Mouse (Mus musculus) heart, embryonic 16.5 days (tissue): Measurements from ENCODE around the gene Olfr922. TPM values are rescaled to one million over a fixed set of nuclear protein-coding genes. Genes with fewer than 3 reads are reported as not detected.

Experiments used
- ATAC-seq: fragments of 200-750 bp; cut with Nextera tagmentation; replicated peaks from 2 replicates; pipeline ENCODE4 v1.8.0; 2017; ENCODE audit warnings: moderate number of reproducible peaks; ENCODE audit not compliant: insufficient read depth, low FRiP score; ENCODE audit errors: extremely low read depth
- H3K27ac ChIP-seq: fragments of 300-500 bp; sonication (generic); 2 replicates; pipeline ENCODE4 v1.5.1; 2014; ENCODE audit warnings: mild to moderate bottlenecking, low read length, control low read depth, moderate library complexity
- H3K27me3 ChIP-seq: fragments of 300-500 bp; sonication (generic); 2 replicates; pipeline ENCODE4 v1.6.1; 2014; ENCODE audit warnings: low read length, mixed read lengths; ENCODE audit not compliant: control insufficient read depth, insufficient read depth
- H3K36me3 ChIP-seq: fragments of 300-500 bp; sonication (generic); 2 replicates; pipeline ENCODE4 v1.6.1; 2014; ENCODE audit not compliant: control insufficient read depth, insufficient read depth
- H3K4me1 ChIP-seq: fragments of 300-500 bp; sonication (generic); 2 replicates; pipeline ENCODE4 v1.6.1; 2014; ENCODE audit warnings: low read length, mixed read lengths; ENCODE audit not compliant: control insufficient read depth, insufficient read depth
- H3K4me2 ChIP-seq: fragments of 300-500 bp; sonication (generic); 2 replicates; pipeline ENCODE4 v1.6.1; 2014; ENCODE audit warnings: low read depth, mild to moderate bottlenecking, control low read depth, low read length
- H3K4me3 ChIP-seq: fragments of 300-500 bp; sonication (generic); 2 replicates; pipeline ENCODE4 v1.5.1; 2014; ENCODE audit warnings: mild to moderate bottlenecking, control low read depth, low read length
- H3K9ac ChIP-seq: fragments of 300-500 bp; sonication (generic); 2 replicates; pipeline ENCODE4 v1.6.1; 2014; ENCODE audit warnings: low read length, control low read depth
- H3K9me3 ChIP-seq: fragments of 300-500 bp; sonication (generic); replicated peaks from 2 replicates; pipeline ENCODE4 v1.6.1; 2016; ENCODE audit warnings: low read length; ENCODE audit not compliant: control insufficient read depth
- WGBS: fragments of 180-500 bp; shearing (Covaris S2); extraction: QIAGEN DNeasy Blood & Tissue Kit; methylation state at CpG from one replicate; pipeline ENCODE4 v1.1.7; 2014; 5-methylcytosine and 5-hydroxymethylcytosine counted together
- polyA plus RNA-seq: library from polyadenylated mRNA; unstranded; fragments of >200 nt; fragmentation: Nextera tagmentation; extraction: Ambion mirVana; gene quantifications from 2 replicates; pipeline ENCODE4 v1.2.1, GENCODE M21; 2015

Gene Olfr922
- polyA plus RNA-seq = not detected in 2 replicates

DNA sequence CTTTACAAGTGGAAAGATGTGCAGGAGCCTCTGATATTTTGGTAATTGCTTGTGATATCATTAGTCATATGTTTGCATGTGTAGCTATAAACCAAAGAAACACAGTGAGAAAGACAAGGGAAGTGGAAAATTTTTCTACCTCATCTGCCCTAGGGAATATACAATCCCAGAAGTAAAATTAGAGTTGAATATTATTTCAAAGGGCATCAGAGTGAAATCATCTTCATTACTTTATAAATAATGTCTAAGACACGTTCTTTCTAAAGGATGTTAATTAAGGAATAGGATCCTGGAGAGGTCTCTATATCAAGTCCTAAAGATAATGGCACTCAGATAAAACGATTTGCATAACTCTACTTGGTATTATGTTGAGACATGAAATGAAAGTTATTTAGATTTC, at the start of gene Olfr922:
Gene Olfr922, plus strand, starts transcription at position 301 of the 400 bp plus-strand sequence.
- H3K9ac ChIP-seq = no peak within 1 kb of the TSS
- ATAC-seq = no peak
- H3K9me3 ChIP-seq = no peaks in the 10 kb centered on the region; the same call in 1 of the 2 replicates
- WGBS = 50% methylated on average over 2 of the region's 2 CpGs
- no peak within 1 kb of the TSS for H3K27ac ChIP-seq
- H3K4me1 ChIP-seq = no peaks in the 10 kb centered on the region
- no peaks in the 10 kb centered on the region for H3K36me3 ChIP-seq
- no peak within 1 kb of the TSS for H3K4me3 ChIP-seq
- no peaks in the 10 kb centered on the region for H3K27me3 ChIP-seq
- no peak within 1 kb of the TSS for H3K4me2 ChIP-seq

DNA sequence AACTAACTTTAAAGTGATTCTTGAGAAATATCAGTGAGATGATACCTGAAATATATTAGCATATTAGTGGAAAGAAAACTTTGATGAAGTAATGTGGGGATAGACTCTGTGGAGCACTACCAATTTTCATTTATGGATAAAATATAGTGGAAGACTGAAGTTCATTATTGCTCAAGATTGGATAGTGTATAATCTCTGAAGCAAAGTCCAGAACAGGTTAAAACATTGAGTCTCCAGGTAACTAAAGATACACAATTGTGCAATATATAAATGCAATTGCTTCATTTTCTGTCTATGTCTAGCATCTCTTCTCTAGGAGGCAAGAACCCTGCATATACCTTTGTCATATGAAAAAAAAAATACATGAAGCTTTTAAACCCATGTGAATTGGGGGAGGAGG, 41.6 kb upstream of the Olfr922 start, which contains the start of gene Olfr921:
Gene Olfr921, plus strand, starts transcription at position 301 of the 400 bp plus-strand sequence.
- no peak for ATAC-seq
- Histone ChIP-seq H3K27me3 (no peaks in the 10 kb centered on the region), H3K9ac (no peak within 1 kb of the TSS)

DNA sequence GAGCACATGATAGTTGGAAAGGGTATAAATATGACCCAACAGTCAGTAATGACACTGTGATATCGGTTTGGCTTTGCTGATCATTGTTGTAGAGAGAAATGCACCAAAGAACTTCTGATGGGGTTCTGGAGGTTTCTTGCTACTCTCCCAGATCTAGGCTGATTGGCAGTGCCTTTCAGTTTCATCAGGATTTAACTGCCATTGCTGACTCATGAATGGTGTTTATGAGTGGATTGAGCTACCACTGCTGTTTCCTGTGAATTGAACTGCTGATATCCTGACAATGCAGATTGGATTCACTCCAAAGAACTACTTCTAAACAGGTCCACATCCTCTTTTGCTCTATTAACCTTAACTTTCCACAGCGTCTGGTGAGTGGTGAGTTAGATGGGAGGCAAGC, 21.7 kb upstream of the Olfr922 start:
- no peak overlapping the region for H3K4me3 ChIP-seq
- no peak for ATAC-seq

More for the DNA sequence above, 41.6 kb upstream of the Olfr922 start, which contains the start of gene Olfr921:
- H3K4me3 ChIP-seq = no peak within 1 kb of the TSS
- no peak within 1 kb of the TSS for H3K27ac ChIP-seq
- H3K36me3 ChIP-seq = no peaks in the 10 kb centered on the region
- H3K4me1 ChIP-seq = no peaks in the 10 kb centered on the region
- H3K4me2 ChIP-seq = no peak within 1 kb of the TSS
- H3K9me3 ChIP-seq = no peaks in the 10 kb centered on the region

DNA sequence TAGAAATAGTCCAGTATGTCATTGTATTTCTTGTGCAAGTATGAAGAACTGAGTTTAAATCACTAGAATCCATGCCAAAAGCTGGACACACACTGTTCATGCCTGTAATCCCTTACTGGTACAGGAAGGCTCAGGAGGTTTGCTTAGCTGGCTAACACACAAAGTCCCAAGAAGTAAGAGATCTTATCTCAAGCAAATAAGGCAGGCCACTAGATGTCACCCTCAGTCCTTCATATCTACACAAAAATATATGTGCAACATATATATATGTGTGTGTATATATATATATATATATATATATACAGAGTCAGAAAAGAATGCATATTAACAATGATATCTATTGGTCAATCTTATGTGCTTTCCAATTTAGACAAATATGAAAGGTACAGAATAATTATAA, 8.7 kb upstream of the Olfr922 start:
- no peak overlapping the region for H3K9ac ChIP-seq
- ATAC-seq = no peak
- H3K27ac ChIP-seq = no peak overlapping the region
- H3K36me3 ChIP-seq = no peaks in the 10 kb centered on the region
- H3K9me3 ChIP-seq = no peaks in the 10 kb centered on the region
- H3K4me1 ChIP-seq = no peaks in the 10 kb centered on the region
- H3K27me3 ChIP-seq = no peaks in the 10 kb centered on the region
- H3K4me2 ChIP-seq = no peak overlapping the region
- H3K4me3 ChIP-seq = no peak overlapping the region

More for the DNA sequence above, 21.7 kb upstream of the Olfr922 start:
- no peak overlapping the region for H3K9ac ChIP-seq
- no peaks in the 10 kb centered on the region for H3K9me3 ChIP-seq
- H3K27me3 ChIP-seq = no peaks in the 10 kb centered on the region
- H3K36me3 ChIP-seq = no peaks in the 10 kb centered on the region
- 88% methylated on average over 2 of the region's 2 CpGs for WGBS
- H3K4me1 ChIP-seq = no peaks in the 10 kb centered on the region
- no peak overlapping the region for H3K4me2 ChIP-seq
- H3K27ac ChIP-seq = no peak overlapping the region

DNA sequence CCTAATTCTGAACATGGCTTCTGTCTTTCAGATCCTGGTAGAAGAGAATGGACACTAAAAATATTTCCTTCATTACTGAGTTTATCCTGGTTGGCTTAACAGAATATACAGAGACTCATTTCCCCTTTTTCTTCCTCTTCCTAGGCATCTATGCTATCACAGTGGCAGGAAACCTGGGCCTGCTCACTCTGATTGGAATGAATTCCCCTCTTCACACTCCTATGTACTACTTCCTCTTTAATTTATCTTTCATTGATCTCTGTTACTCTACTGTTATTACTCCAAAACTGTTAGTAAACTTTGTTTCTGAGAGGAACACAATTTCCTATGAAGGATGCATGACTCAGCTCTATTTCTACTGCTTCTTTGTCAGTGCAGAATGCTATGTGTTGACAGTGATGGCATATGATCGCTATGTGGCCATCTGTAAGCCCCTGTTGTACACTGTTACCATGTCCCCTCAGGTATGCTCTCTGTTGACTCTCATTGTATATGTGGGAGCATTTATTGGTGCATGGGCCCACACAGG, 1.1 kb downstream of the Olfr922 start:
- Histone ChIP-seq H3K4me2 (no peak overlapping the region), H3K36me3 (no peaks in the 10 kb centered on the region), H3K9ac (no peak overlapping the region), H3K9me3 (no peaks in the 10 kb centered on the region; the same call in 1 of the 2 replicates), H3K4me3 (no peak overlapping the region), H3K4me1 (no peaks in the 10 kb centered on the region), H3K27me3 (no peaks in the 10 kb centered on the region), H3K27ac (no peak overlapping the region)
- no peak for ATAC-seq
- WGBS = 71% methylated on average over 1 of the region's 1 CpGs

DNA sequence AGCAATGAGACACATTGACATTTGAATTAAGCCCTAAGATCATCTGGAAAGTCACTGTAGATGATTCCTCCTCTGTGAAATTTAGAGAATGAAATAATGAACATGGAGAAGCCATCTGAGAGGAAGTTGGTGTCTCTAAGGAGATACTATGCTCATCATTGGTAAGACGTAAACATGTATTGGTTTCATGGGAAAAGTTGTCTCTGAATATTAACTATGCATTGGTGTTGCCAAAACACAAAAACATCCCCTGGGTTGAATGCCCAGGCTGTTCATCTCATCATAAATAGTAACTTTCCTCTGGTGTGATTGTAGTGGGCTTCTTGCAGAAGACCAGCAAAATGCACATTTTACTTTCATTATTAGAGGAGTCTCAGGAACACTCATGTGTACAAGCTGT, 11.8 kb downstream of the Olfr922 start, which contains the start of gene Olfr923:
Gene Olfr923, plus strand, starts transcription at position 301 of the 400 bp plus-strand sequence.
- no peak within 1 kb of the TSS for H3K4me3 ChIP-seq

DNA sequence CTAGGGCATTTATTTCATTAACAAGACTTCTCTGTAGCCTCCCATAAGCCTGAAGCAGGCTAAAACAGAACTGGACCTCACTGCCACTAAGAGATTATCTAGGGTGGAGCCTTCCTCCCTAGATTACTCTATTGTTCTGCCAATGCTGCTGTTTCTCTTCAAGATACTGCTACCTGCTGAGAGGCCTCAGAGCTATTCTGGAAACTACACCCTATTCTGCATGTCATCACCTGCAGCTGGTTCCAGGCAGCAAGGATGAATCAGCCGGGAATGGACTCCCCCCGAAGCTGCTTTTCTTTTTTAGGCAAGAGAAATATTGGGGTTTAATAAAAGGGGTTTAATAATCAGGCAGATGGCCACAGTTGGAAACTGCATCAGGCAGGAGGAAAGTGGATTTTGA, 18.6 kb downstream of the Olfr922 start:
- Histone ChIP-seq H3K27me3 (no peaks in the 10 kb centered on the region), H3K36me3 (no peaks in the 10 kb centered on the region), H3K4me1 (0 out of 2 replicates have a peak, but pooled peaks cover 5% of the 10 kb centered on the region), H3K4me2 (no peak overlapping the region), H3K9ac (no peak overlapping the region), H3K9me3 (no peaks in the 10 kb centered on the region), H3K27ac (no peak overlapping the region), H3K4me3 (no peak overlapping the region)
- no peak for ATAC-seq
- WGBS = 24% methylated on average over 2 of the region's 2 CpGs

More for the DNA sequence above, 11.8 kb downstream of the Olfr922 start, which contains the start of gene Olfr923:
- WGBS = 80% methylated on average over 1 of the region's 1 CpGs
- Histone ChIP-seq H3K4me1 (no peaks in the 10 kb centered on the region), H3K27ac (no peak within 1 kb of the TSS), H3K36me3 (no peaks in the 10 kb centered on the region), H3K27me3 (no peaks in the 10 kb centered on the region), H3K9ac (no peak within 1 kb of the TSS), H3K4me2 (no peak within 1 kb of the TSS), H3K9me3 (no peaks in the 10 kb centered on the region)
- ATAC-seq = no peak

DNA sequence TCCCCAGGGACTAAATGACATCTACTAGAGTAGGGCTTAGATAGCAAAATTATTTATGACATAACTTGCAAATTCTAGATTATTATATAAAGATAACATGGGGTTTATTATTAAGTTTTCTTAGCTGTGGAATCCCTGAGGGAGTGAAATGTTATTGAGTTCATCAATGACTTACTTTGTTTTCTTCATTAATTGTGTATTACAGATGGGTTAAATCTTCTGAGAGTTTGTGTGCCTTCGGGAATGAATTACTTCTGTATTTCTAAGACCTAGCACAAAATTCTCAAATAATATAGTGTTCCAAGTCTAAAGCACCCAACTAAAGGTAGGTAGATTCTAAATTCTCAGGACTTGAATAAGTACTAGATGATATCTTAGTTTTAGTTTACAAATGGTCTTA, 29.7 kb downstream of the Olfr922 start, which contains the start of gene Olfr924:
Gene Olfr924, plus strand, starts transcription at position 301 of the 400 bp plus-strand sequence.
- H3K27me3 ChIP-seq = no peaks in the 10 kb centered on the region
- H3K4me1 ChIP-seq = no peaks in the 10 kb centered on the region
- no peaks in the 10 kb centered on the region for H3K9me3 ChIP-seq
- no peak within 1 kb of the TSS for H3K27ac ChIP-seq
- H3K4me3 ChIP-seq = no peak within 1 kb of the TSS
- 78% methylated on average over 1 of the region's 1 CpGs for WGBS
- ATAC-seq = no peak
- H3K4me2 ChIP-seq = no peak within 1 kb of the TSS
- no peak within 1 kb of the TSS for H3K9ac ChIP-seq
- H3K36me3 ChIP-seq = no peaks in the 10 kb centered on the region

DNA sequence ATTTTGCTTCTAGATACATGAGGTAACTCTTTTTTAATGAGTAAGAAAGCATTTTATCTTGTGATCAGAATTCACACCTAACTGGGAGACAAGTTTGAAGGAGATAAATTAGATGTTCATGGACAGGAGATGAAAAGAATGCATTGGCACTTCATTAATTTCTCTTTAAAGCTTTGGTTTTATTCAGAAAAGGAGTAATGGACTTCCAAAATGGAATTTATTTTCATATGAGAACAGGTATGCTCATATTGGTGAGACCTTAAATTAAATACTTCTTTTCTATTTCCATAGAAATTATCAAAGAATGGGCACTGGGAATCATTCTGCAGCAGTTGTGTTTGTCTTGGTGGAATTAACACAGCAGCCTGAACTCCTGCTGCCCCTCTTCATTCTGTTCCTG, 40.3 kb downstream of the Olfr922 start, which contains the start of gene Olfr26:
Gene Olfr26, plus strand, starts transcription at position 301 of the 400 bp plus-strand sequence.
- Histone ChIP-seq H3K36me3 (no peaks in the 10 kb centered on the region), H3K9ac (no peak within 1 kb of the TSS), H3K9me3 (no peaks in the 10 kb centered on the region), H3K4me2 (no peak within 1 kb of the TSS), H3K4me1 (no peaks in the 10 kb centered on the region), H3K27ac (no peak within 1 kb of the TSS), H3K27me3 (no peaks in the 10 kb centered on the region), H3K4me3 (no peak within 1 kb of the TSS)
- no peak for ATAC-seq
